Mouse (Mus musculus): ENCODE results near the gene Foxred2. TPM values are rescaled to one million over a fixed set of nuclear protein-coding genes. Genes with fewer than 3 reads are reported as not detected.

The Foxred2 gene
- total RNA-seq, 2 experiments from 2014 or later, result 2.1 to 4.7 TPM

DNA sequence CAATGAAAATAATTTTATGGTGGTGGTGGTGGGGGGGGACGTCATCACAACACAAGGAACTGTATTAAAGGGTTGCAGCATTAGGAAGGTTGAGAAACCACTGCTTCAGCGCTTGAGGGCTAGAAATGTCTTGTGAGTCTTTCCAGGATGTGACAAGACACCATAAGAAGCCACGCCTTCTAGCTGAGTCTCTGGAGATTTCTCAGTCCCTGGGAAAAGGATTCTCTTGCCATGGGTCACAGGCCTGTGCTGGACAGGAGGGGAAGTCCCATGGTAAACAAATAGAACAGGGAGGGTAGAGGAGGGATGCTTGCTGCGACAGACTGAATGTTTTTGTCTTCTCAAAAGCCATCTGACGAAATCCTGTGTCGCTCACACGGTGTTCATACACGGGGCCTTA lies 64.8 kb downstream of the Foxred2 start:
- no peak for ATAC-seq (replicated peaks; ENCODE audit: low FRiP score, poor library complexity, severe bottlenecking)

Other genes starting within 250 kb of the Foxred2 start
- not detected in 2 replicates for gene Apol9b, start 227.7 kb downstream of the Foxred2 start, total RNA-seq (2015; ENCODE audit: low replicate concordance)
- gene Apol9b, start 227.7 kb downstream of the Foxred2 start, total RNA-seq (2017; ENCODE audit: low replicate concordance), result not detected in 2 replicates
- 44.6 and 58.5 TPM in 2 replicates for gene Apol8, start 199.7 kb downstream of the Foxred2 start, total RNA-seq (2015; ENCODE audit: low replicate concordance)
- gene Apol8, start 199.7 kb downstream of the Foxred2 start, total RNA-seq (2017; ENCODE audit: low replicate concordance), result 77.3 and 107 TPM in 2 replicates
- 105 and 110 TPM in 2 replicates for gene Myh9, start 114.5 kb downstream of the Foxred2 start, total RNA-seq (2015; ENCODE audit: low replicate concordance)
- 158 and 246 TPM in 2 replicates for gene Myh9, start 114.5 kb downstream of the Foxred2 start, total RNA-seq (2017; ENCODE audit: low replicate concordance)
- gene Txn2, start 27.7 kb downstream of the Foxred2 start, total RNA-seq (2015; ENCODE audit: low replicate concordance), result 63.7 and 67.4 TPM in 2 replicates
- 16.9 and 29.4 TPM in 2 replicates for gene Txn2, start 27.7 kb downstream of the Foxred2 start, total RNA-seq (2017; ENCODE audit: low replicate concordance)
- 41.5 and 85.3 TPM in 2 replicates for gene Eif3d, start 14.1 kb upstream of the Foxred2 start, total RNA-seq (2015; ENCODE audit: low replicate concordance)
- 47.5 and 50.3 TPM in 2 replicates for gene Eif3d, start 14.1 kb upstream of the Foxred2 start, total RNA-seq (2017; ENCODE audit: low replicate concordance)
- gene Cacng2, start 163.3 kb upstream of the Foxred2 start, total RNA-seq (2015; ENCODE audit: low replicate concordance), result not detected in 2 replicates
- not detected in 2 replicates for gene Cacng2, start 163.3 kb upstream of the Foxred2 start, total RNA-seq (2017; ENCODE audit: low replicate concordance)
- 15.7 and 24.4 TPM in 2 replicates for gene Ift27, start 217.4 kb upstream of the Foxred2 start, total RNA-seq (2015; ENCODE audit: low replicate concordance)
- gene Ift27, start 217.4 kb upstream of the Foxred2 start, total RNA-seq (2017; ENCODE audit: low replicate concordance), result 2.0 and 4.6 TPM in 2 replicates
- not detected in 2 replicates for gene Pvalb, start 249.7 kb upstream of the Foxred2 start, total RNA-seq (2015; ENCODE audit: low replicate concordance)
- not detected in 2 replicates for gene Pvalb, start 249.7 kb upstream of the Foxred2 start, total RNA-seq (2017; ENCODE audit: low replicate concordance)

Measured in erythroblast, adult 5-6 weeks (primary cell).